ENCODE assay signal across 18 mouse cellular contexts in the genomic region with DNA sequence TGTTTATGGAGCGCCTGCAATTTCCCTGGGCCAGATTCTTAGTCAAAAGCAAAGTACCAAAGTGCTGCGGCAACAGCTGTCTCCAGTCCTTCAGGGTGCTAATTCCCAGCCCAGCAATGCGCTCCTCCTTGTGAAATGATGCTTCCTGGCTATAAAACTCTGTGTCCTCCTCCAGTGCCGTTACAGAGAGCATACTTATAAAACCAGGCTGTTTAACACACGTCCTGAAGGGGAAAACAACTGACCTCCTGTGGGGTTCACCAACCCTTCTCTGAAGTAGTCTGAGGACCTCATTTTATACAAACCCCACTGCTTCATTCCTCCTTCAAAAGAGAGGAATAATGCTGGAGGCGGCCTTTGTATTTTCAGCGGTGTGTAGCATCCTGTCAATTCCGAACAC. TPM values are rescaled to one million over a fixed set of nuclear protein-coding genes. Genes with fewer than 3 reads are reported as not detected.
A peak's percentile ranks its signal among the peaks of the same experiment; 100 is the strongest.
DNase-seq lines count a peak whose midpoint lies in the region; ATAC-seq and TF ChIP-seq lines count a peak whose summit lies in the region.
"Had no signal": no experiment of that assay in that cellular context is flagged by ENCODE, and none has a peak within 500 bp of the region (broad histone marks: within the 10 kb centered on the region; RNA-seq: fewer than 3 reads in every experiment).

No protein-coding gene starts in this region.

- TF ChIP-seq POLR2A in kidney, adult 2 months (IDR thresholded peaks at IDR 0.05; ENCODE audit: low read depth, low read length) = no peak

- no peaks in the 10 kb centered on the region for H3K4me1 ChIP-seq in kidney, adult 2 months (ENCODE audit: control insufficient read depth, insufficient read depth, low read length)
- peaks cover 15% of the 10 kb centered on the region for H3K4me1 ChIP-seq in forebrain, embryonic 11.5 days (replicated peaks; ENCODE audit: control insufficient read depth, insufficient read depth, low read length)
- peaks cover 26% of the 10 kb centered on the region for H3K4me1 ChIP-seq in midbrain, embryonic 12.5 days
- H3K4me1 ChIP-seq: embryonic facial prominence, embryonic 12.5 days; lung, embryonic 15.5 days had no signal

- DNase-seq in frontal cortex, postnatal 25 days (ENCODE audit: low spot score in 2 of 2) = no peak
- DNase-seq in kidney, postnatal 4 days = peak; percentile 23 to 34
- no peak for DNase-seq in kidney, adult 2 months
- no peak for DNase-seq in forebrain, embryonic 11.5 days (ENCODE audit: low spot score)
- DNase-seq in heart, postnatal 25 days (ENCODE audit: low spot score) = no peak
- DNase-seq in left cerebral cortex, postnatal 14 days (ENCODE audit: low spot score in 2 of 2) = no peak
- DNase-seq: adrenal gland, postnatal 14 days; cerebellum, postnatal 10 days; gastrocnemius, postnatal 25 days; heart, postnatal 14 days; liver had no signal

- H3K27me3 ChIP-seq in kidney, adult 2 months (replicated peaks; ENCODE audit: control insufficient read depth, insufficient read depth, low read length) = no peaks in the 10 kb centered on the region
- H3K27me3 ChIP-seq in forebrain, embryonic 11.5 days (ENCODE audit: control insufficient read depth, insufficient read depth, low read length) = no peaks in the 10 kb centered on the region
- H3K27me3 ChIP-seq in midbrain, embryonic 12.5 days = no peaks in the 10 kb centered on the region
- H3K27me3 ChIP-seq: CH12.LX; embryonic facial prominence, embryonic 12.5 days; lung, embryonic 15.5 days had no signal

- no peak overlapping the region for H3K4me3 ChIP-seq in kidney, adult 2 months (ENCODE audit: insufficient read depth, low read depth, low read length)
- no peak overlapping the region for H3K4me3 ChIP-seq in forebrain, embryonic 11.5 days (ENCODE audit: low read depth, low read length)
- no peak overlapping the region for H3K4me3 ChIP-seq in midbrain, embryonic 12.5 days
- H3K4me3 ChIP-seq: embryonic facial prominence, embryonic 12.5 days; layer of hippocampus, adult 2 months; lung, embryonic 15.5 days; myocyte had no signal

- H3K9me3 ChIP-seq in forebrain, embryonic 11.5 days (ENCODE audit: control insufficient read depth, low read length) = no peaks in the 10 kb centered on the region
- no peaks in the 10 kb centered on the region for H3K9me3 ChIP-seq in midbrain, embryonic 12.5 days
- H3K9me3 ChIP-seq: embryonic facial prominence, embryonic 12.5 days; lung, embryonic 15.5 days had no signal

- WGBS in kidney, adult 2 months = 28% methylated on average over 8 of the region's 8 CpGs
- WGBS in forebrain, embryonic 11.5 days = 23% methylated on average over 8 of the region's 8 CpGs
- 28% methylated on average over 8 of the region's 8 CpGs for WGBS in midbrain, embryonic 12.5 days

- H3K9ac ChIP-seq in forebrain, embryonic 11.5 days (ENCODE audit: low read length) = no peak overlapping the region
- H3K9ac ChIP-seq in midbrain, embryonic 12.5 days (replicated peaks) = 0 out of 2 replicates have a peak overlapping the region, but pooled peaks have one; percentile 24
- H3K9ac ChIP-seq: embryonic facial prominence, embryonic 12.5 days; lung, embryonic 15.5 days had no signal

- no peak overlapping the region for H3K27ac ChIP-seq in kidney, adult 2 months (ENCODE audit: insufficient read depth, low read depth, low read length)
- no peak overlapping the region for H3K27ac ChIP-seq in forebrain, embryonic 11.5 days (ENCODE audit: low read depth, low read length)
- no peak overlapping the region; the same call in 1 of the 2 replicates for H3K27ac ChIP-seq in midbrain, embryonic 12.5 days (replicated peaks)
- H3K27ac ChIP-seq: embryonic facial prominence, embryonic 12.5 days; layer of hippocampus, adult 2 months; lung, embryonic 15.5 days had no signal

- ATAC-seq in frontal cortex, adult (ENCODE audit: low TSS enrichment) = 0 out of 2 replicates have a peak, but pooled peaks have one; percentile 35
- ATAC-seq in forebrain, embryonic 11.5 days (replicated peaks; ENCODE audit: low FRiP score) = peak; percentile 60; the same call in 1 of the 2 replicates
- no peak for ATAC-seq in midbrain, embryonic 12.5 days (ENCODE audit: low FRiP score, low read depth)

- intact Hi-C loops in heart, postnatal 25 days (cut with DNase I) = no loop called here
- intact Hi-C loops in left cerebral cortex, postnatal 14 days (cut with DNase I) = no loop called here

- H3K4me2 ChIP-seq in forebrain, embryonic 11.5 days (ENCODE audit: low read depth, low read length, severe bottlenecking) = 0 out of 2 replicates have a peak overlapping the region, but pooled peaks have one; percentile 19
- no peak overlapping the region for H3K4me2 ChIP-seq in midbrain, embryonic 12.5 days (replicated peaks)
- H3K4me2 ChIP-seq: embryonic facial prominence, embryonic 12.5 days; lung, embryonic 15.5 days had no signal

- H3K36me3 ChIP-seq in kidney, adult 2 months (ENCODE audit: control insufficient read depth, insufficient read depth, low read length) = no peaks in the 10 kb centered on the region
- no peaks in the 10 kb centered on the region for H3K36me3 ChIP-seq in forebrain, embryonic 11.5 days (ENCODE audit: control insufficient read depth, insufficient read depth, low read length)
- H3K36me3 ChIP-seq in midbrain, embryonic 12.5 days = no peaks in the 10 kb centered on the region
- H3K36me3 ChIP-seq: embryonic facial prominence, embryonic 12.5 days; lung, embryonic 15.5 days had no signal

- TF ChIP-seq CTCF in kidney, adult 2 months (conservative IDR thresholded peaks at IDR 0.05; ENCODE audit: insufficient read depth, insufficient read length, low read depth, low read length) = no peak

RNA-seq across cellular contexts. Expression of gene Adam23, which starts 28.0 kb away (rescaled TPM):
- 0.80 TPM in 2 replicates for polyA plus RNA-seq in kidney, adult 2 months (2012; rRNA removed)
- 8.9 and 11.1 TPM in 2 replicates for polyA plus RNA-seq in forebrain, embryonic 11.5 days (2014; fragmentation: Nextera tagmentation; extraction: Ambion mirVana)
- polyA plus RNA-seq in midbrain, embryonic 12.5 days (2016; fragmentation: Nextera tagmentation; extraction: Ambion mirVana) = 10.2 and 13.9 TPM in 2 replicates
- 1 to 10 TPM; 2.2 to 2.8 TPM for total RNA-seq in heart, postnatal 25 days (2021)
- 100 to 1,000 TPM; 143 to 151 TPM for total RNA-seq in left cerebral cortex, postnatal 14 days (2021)
- total RNA-seq: CH12.LX had no signal

Comparison
In these comparisons a context has a peak if more than half of its experiments do, and no peak if none do; other contexts are left out.
1. DNase-seq: peak in kidney, postnatal 4 days (2 of 2); none in frontal cortex, postnatal 25 days (0 of 2), kidney, adult 2 months (single experiment), forebrain, embryonic 11.5 days (single experiment), heart, postnatal 25 days (single experiment) and left cerebral cortex, postnatal 14 days (0 of 2).